Mouse (Mus musculus) c-Kit-negative CD71-positive TER-119-positive erythroid progenitor cells, embryonic 14.5 days (primary cell): ENCODE results near the gene Gm11639.

ENCODE experiments used
- DNase-seq: peaks from one replicate; pipeline ENCODE4 v3.0.0-alpha.2; 2013; ENCODE audit warnings: low read depth, low spot score

Gene Gm11639

DNA sequence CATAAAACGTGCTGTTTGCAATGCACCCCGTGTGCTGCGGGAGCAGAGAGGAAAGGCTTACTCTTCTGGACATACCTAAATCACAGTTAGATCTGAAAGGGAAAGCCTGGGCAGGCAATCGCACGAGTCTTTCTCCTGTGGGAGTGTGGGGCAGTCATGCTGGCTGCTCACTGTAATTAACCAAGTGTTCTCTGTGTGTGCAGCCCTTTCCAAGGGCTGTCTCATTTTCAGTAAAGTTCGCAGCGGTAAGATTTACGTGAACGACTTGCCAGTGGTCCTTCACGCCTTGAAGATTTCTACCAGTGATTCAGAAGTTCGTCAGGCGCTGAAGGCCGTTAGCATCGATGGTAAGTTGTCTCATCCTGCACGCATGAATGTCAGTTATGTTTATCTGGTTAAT, 18.6 kb downstream of the Gm11639 start:
- DNase-seq: no peak

DNA sequence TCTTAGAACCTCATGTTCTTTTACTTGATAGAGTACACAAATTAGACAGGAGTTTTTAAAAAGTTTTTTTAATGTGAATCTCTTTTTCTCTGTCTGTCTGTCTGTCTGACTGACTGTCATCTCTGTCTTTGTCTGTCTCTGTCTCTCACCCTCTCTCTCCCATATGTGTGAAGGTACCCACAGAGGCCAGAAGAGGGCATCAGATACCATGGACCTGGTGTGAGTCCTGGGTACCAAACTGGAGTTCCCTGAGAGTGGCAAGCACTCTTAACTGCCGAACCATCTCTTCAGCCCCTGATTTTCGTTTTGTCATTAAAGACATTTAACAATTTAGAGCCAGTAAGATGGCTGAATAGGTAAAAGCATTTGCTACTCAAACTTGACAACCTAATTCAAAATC, 21.6 kb downstream of the Gm11639 start:
- no peak for DNase-seq

DNA sequence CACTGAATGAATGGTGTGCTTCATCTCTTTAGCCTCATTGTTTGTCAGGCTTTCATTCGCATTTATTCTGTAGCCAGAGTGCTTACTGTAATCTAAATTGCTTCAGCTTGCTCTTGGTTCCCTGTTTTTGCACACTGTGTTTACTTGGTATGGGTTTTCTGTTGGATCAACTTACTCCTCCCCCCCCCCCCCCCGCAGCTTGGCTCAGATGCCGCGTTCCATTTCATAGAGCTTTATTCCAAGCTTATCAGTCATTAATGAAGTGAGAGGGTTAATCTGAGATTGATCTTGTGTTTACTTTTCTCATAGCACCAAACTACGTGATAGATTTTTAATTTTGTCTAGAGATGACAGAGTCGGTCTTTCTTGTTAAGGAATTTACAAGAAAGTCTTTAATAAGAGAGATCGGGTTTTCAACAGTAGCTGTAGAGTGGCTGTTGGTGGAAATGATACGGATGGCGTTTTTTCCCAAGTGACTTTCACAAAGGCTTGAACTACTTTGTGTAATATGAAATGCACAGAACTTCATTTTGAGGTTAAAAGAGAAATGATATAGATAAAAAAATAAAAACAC, 59.6 kb downstream of the Gm11639 start:
- DNase-seq: no peak

DNA sequence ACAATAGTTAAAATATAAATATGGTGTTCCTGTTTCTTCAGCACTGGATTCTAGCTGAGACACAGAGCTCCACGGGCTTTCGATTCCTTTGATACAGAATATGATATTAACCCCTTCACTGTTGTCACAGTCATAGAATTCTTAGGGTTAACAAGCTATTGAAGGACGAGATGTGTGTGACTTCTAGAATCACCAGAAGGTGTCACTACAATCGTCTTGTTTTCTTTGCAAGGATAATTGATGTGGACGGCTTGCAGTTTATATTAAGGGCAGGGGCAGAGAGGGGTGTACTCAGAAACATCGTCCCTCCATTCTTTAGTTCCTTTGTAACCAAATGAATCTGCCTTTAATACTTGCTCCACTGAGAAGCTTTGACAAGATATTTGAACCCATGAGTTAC, 80.3 kb downstream of the Gm11639 start:
- DNase-seq: no peak

DNA sequence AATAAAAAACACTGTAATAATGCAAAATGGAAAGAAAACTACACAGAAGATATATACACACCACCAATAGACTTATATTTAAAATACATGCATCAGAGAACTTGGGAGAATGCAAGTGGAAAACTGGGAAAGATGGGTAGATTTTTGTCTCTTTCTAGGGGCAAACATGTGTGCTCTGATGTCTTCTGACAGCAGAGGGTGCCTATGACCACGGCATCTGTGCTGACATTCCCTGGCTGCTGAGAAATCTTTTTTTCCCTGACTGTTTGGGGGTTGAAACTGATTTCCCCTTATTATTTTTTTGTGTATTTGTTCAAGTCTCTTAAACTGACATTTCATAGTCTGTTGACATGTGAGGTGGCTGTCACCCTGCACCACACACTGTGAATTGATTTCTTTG, 81.6 kb downstream of the Gm11639 start:
- no peak for DNase-seq

DNA sequence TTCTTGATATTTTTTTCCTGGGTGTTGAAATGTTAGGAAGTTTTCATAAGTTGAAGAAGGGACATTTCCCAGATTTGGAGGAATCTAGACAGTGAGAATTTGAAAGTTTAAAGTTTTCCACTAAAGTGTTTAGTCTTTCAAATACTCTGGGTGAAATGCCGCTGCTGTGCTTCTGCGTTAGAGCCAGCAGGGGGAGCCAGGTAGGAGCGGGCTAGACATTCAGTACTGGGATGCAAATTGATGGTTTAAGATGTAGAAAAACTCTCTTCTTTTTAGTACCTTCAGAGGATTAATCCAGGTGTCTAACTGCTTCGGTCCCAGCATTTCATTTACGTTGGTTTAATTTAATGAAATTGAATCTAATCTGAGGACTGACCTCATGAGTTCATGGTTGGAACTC, 82.6 kb downstream of the Gm11639 start:
- DNase-seq: no peak

DNA sequence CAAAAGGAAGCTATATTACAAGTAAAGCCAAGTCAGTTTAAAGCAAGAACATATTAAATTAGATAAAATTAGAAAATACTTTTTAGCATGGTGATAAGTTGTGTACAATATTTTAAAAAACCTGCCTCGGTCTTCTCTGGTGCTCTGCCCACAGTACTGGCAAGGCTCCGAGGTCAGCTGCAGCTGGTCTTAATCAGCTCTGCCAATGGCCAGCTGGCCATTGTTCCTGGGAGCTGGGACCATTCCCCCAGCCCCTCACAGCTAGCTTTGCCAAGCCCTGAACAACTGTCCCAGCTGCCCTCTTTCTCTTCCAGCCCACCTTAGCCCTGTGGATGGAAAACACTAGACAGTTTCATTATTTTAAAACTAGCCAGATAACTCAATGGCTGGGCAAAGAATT, 93.3 kb downstream of the Gm11639 start:
- no peak for DNase-seq

DNA sequence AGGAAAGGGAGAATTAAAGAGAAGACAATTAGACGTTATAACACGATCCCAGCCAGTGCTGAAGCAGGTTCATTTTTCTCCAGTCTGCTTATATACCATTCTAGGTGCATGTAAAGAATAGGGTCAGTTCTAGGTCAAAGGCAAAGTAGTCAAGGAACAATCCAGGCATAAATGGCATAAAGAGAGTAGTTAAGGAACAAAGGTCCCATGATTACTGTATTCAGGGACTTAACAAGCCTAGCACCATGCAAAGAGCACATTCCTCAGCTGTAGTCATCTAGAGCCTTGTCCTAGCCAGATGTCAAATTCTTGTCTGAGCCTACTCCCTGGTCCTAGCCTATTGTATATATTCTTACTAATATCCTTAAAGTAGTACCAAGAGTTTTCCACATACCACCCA, 259.2 kb downstream of the Gm11639 start:
- no peak for DNase-seq

DNA sequence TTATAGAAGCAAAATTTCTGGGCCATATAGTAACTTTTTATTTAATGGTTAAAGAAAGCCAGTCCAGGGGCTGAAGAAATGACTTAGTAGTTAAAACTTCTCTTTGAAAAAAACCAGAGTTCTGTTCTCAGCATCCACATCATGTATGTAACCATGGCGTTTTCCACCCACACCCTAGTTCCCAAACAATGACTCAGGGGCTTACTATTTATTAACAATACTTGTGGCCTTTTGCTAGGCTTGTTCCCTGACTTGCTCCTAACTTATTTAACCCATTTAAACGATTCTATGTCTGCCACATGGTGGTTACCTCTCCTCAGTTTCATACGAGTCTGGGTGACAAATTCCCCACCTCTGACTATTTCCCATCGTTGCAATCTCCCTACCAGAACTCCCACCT, 266.8 kb downstream of the Gm11639 start:
- DNase-seq: no peak

DNA sequence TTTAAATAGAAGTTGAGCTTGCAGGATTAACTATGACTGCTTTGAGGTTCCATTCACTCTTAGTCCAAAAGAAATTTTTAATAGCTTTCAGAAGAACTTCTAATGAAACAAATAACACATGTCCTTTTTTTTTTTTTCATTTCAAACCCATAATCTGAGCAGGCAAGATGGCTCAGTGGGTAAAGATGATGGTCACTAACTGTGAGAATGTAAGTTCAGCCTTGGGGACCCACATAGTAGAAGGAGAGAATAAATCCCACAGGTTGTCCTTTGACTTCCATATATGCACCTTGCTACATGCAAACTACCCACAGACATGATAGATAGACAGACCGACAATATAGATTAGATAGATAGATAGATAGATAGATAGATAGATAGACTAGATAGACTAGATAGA, 282.4 kb downstream of the Gm11639 start:
- no peak for DNase-seq

DNA sequence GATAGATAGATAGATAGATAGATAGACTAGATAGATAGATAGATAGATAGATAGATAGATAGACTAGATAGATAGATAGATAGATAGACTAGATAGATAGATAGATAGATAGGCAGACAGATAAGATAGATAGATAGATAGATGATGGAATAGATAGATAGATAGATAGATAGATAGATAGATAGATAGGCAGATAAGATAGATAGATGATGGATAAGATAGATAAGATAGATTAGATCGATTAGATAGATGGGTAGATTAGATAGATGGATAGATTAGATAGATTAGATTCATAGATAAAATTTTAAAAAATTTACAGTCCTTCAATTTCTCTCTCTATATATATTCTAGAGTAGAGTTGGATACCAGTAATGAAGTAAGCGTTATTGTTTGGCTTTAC, 282.9 kb downstream of the Gm11639 start:
- DNase-seq: no peak

DNA sequence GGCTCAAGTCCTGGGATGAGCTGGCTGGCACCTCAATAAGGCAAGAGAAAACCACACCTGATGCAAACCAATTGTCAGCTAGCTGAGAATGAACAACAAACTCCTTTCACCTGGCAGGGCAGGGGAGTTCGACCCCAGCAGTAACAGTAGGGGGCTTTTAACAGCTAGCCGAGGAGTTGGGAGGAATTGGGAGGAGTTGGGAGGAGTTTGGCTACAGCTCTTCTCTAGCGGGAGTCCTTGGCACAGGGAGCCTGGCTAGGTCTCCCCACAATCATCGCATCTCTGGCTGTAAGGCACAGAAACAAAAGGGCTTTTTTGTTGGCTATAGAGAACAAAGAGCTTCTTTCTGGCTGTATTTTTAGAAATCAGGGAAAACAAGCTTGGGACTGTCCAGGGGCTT, 285.8 kb downstream of the Gm11639 start:
- DNase-seq: no peak

DNA sequence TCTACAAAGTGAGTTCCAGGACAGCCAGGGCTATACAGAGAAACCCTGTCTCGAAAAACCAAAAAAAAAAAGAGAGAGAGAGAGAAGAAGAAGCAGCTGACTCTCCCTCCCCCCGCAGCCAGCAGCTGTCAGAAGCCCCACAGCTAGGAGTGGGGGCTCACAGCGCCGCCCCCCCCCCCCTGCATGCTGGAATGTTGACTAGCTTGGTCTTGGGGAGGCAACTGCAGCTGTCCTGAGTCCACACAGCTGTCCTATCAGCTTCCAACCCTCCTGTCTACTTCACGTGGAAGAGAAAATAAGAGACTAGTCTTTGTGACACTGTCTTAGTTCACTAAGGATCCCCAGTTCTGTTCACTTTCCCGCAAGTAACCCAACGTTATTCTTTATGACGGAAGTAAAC, 287.0 kb downstream of the Gm11639 start:
- DNase-seq: no peak

DNA sequence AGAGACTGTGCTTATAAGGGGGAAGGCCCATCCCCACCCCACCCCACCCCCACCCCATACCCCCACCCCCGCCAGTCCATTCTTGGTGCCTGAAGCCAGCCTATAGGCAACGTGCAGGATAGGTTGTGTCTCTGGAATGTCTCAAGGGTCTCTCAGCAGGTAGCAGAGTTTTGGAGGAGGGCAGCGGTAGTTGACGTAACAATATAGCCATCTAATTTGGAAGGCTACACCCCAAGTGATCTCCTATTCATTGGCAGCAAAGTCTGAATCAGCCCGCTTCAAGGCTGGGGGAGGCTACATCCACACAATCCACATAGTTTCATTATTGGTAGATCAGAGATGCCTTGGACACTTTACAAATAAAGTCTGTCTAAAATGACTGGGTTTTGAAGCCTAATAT, 292.5 kb downstream of the Gm11639 start:
- DNase-seq: no peak

DNA sequence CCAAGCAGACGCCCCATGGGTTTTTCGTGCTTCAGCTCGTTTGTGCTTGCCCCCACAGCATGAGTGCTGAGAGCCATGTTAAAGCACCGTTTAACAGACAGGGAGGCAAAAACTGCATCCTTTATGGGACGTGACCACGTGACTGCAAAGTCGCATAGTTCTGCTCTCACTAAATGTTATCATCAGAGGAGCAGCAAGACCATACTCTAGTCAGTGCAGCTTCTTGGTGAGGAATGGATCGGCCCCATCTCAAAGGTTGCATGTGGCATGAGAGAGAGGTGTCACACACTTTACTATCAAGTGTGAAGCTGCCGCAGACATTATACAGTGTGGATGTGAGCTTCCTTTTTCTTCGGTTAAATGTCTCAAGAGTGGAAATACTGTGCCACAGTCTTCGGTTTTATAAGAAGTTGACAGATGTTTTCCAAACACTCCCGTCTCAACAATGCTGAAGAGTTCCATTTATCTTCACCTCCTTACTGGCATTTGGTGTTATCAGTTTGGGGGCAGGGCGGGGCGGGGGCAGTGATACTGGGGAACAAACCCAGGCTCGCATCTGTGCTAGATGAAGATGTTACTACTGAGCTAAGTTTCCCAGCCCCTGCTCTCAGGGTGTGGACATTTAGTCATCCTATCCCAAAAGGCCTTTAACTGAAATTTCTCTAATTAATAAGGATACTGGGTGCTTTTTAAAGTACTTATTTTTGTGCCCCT, 296.0 kb downstream of the Gm11639 start:
- DNase-seq: peak; percentile 17

DNA sequence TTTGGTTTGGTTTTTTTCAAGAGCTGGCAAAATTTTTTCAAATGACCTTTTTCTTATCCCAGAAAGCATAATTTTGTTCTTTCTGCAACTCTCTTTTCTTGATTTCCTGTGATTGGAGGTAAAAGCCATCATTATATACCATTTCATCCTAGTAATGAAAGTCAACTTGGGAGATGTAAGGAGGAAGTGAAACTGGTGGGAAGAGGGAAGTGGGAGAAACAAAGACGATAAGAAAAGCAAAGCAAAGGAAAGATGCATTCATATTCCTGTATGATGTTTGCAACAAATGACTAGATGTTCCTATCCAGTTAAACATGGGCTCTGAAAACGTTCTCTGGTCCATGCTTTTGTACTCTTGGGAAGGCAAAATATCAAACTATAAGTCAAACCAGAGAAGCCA, 323.7 kb downstream of the Gm11639 start:
- DNase-seq: no peak

DNA sequence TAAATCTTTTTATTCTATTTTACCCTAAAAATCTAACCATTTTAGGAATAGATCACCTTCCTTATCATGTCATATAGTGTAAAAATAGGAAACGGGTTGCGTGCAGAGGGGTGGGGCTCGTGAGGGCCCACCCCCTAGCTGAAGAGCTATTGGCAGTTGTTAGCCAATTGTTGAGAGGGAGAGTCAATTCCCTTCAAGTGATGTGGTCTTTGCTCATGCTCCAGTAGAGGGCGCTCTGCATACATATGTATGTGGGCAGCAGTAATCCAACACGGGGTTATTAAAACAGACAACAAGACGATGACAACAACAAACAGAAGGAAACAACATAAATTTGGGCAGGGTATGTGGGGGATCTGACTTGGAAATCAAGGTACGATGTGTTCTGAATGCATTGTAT, 335.6 kb downstream of the Gm11639 start:
- DNase-seq: peak; percentile 60

DNA sequence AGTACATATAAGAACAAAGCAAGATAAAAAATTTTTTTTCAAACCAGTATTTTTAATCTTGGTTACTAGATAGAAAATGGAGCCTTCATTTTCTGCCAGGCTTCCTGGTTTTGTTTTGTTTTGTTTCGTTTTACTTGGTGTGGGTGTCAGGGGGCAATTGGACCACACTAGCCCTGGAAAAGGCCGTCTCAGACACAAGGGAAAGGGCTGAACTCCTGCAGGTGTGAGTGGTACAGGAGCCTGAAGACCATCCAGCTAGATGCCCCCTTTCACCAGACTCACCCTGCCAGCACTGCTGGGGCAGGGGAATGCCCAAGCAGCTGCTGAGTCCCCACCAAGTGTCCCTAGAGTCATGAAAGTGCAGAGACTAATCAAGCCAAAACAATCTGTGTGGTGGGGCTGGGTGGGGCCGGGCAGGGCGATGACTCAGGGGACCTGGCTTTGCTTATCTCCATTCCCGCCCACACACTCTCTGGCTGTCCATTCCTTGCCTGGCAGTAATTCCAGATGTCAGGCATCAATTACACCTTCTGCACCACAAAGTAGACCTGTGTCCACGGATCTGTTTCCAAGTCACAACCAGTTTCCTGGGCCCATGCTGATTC, 343.3 kb downstream of the Gm11639 start:
- peak; percentile 71 for DNase-seq

DNA sequence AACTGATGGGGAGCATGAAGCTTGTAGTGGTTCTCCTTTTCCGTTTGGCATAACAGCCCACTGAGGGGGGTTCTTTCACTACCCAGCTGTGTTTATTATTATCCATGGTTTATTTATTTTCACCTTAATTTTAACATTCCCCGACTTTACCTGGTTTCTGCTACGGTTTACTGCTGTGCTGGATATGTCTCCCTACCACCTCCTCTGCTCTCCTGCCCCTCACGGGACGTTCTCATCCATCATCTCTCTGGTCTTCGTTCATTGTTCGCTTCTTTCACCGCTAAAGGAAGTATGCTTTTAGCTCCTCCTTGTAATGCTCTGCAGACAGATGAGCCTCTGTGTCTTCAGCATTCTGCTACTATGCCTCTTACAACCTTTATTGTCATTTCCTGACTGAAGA, 344.0 kb downstream of the Gm11639 start:
- no peak for DNase-seq

DNA sequence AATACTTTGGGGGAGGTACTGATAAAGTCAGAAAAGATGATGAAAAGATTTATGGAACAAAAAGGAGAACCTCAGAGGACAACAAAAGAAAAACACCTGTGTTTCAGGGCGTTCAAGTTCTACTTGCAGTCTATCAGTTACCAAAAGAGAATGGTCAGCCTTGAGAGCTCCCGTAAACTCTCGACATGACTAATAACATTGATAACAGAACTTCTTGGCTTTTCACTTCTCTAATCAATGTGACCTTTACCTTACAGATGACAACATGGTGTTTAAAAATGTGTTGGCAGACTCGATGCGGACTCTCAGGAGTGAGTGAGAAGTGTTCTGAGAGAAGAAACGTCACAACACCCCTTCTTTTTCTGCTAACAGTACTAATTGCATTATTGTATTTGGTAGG, 344.7 kb downstream of the Gm11639 start:
- no peak for DNase-seq

DNA sequence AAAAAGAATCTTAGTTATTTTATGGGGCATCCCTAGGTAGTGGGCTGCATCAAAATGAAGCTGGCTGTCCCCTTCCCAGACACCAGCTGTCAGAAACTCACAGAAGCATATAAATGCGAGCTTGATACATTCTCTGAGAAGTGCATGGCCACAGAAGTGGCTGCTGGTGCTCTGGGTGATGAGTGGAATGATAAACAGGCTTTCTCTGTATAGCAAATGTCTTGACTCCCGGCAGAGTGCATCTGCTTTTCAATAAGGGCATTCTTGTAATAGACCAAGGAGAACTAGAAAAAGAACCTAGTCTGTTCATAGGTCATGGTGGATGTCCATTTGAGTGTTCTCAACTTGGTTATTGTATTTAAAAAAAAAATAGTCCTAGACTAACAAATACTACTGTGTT, 345.6 kb downstream of the Gm11639 start:
- no peak for DNase-seq

DNA sequence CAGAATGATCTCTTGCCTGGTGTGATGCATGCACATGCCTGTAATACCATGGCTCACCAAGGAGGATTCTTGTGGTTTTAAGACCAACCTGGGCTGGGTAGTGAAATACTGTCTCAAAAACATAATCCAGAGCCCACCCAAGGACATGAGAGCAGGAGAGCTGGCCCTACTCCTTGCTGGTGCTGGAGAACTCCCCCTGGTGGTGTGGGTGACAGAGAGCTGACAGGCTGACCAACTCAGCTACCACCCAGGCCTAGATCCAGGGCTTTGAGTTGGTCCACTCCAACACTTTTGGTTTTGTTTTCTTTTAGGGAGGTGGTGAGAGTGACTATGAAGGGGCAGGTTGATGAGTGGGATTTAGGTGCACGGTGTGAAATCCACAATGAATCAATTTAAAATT, 349.6 kb downstream of the Gm11639 start:
- DNase-seq: no peak

DNA sequence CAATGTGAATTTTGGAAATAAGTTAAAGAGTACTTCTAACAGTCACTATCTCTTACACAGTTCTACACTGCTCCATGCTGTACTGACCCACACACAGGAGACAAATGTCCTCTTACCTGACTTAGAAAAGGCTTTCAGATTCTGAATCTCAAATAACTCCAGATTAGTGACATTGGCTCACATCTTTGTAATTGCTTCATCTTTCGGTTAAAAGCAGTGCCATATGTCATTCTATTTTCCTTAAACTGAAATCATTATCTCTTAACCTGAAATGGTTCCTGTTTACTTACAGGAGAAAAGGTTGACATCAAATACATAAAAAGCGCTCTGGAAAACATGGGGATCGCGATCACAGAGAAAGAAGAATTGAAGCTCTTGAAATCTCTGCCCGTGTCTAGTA, 377.8 kb downstream of the Gm11639 start, which contains the start of gene Efcab3:
Gene Efcab3 (plus strand): TSS at position 301 of the 400 bp plus-strand sequence.
- DNase-seq: no peak
